Mouse (Mus musculus) liver (tissue): ENCODE measurements around the gene Snap47.
"Not testable (repeated sequence)": the region's sequence is repeated elsewhere in the genome, so short reads cannot be mapped to it uniquely, and the experiment has no call there.

ENCODE experiments used
- DNase-seq: peaks from one replicate; pipeline ENCODE4 v3.0.0-alpha.2; 2020; ENCODE audit warnings: mixed read lengths

Gene Snap47

DNA sequence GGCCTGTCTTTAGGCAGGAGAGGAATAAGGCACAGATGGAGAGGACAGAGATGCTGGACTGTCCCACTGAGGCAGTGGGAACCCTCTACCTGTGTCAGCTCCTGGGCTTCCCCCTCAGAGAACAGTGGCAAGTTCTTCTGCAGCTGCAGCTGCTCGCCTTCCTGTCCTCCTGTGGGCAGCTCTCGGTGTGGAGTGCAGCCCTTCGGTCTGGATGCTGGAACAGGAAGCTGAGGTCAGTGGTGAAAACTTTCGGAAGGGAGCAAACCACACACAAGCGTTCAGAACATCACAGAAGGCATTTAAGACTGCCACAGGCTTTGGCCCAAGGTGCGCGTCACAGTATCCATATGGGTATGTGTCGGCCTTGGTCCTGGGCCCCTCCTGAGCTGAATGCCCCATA is 29.6 kb downstream of the Snap47 start:
- peak; percentile 26 for DNase-seq

DNA sequence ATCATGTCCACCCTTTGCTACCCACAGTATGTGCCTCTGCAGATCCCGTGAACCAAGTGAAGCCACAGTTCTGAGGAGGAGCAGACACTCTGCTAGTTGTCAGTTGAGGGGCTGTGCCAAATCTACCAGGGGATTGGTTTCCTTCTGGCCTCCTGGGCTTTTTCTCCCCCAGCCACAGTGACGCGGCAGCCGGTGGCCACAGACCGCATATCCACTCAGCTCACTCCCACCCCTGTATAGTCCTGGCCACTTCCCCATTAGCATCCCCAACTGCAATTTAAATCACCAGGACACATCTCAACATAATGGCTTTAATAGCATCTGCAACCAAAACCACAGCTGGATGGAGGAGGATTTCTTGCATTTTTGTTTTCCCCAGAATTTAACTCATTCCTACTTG is 32.3 kb downstream of the Snap47 start:
- DNase-seq: peak; percentile 30

DNA sequence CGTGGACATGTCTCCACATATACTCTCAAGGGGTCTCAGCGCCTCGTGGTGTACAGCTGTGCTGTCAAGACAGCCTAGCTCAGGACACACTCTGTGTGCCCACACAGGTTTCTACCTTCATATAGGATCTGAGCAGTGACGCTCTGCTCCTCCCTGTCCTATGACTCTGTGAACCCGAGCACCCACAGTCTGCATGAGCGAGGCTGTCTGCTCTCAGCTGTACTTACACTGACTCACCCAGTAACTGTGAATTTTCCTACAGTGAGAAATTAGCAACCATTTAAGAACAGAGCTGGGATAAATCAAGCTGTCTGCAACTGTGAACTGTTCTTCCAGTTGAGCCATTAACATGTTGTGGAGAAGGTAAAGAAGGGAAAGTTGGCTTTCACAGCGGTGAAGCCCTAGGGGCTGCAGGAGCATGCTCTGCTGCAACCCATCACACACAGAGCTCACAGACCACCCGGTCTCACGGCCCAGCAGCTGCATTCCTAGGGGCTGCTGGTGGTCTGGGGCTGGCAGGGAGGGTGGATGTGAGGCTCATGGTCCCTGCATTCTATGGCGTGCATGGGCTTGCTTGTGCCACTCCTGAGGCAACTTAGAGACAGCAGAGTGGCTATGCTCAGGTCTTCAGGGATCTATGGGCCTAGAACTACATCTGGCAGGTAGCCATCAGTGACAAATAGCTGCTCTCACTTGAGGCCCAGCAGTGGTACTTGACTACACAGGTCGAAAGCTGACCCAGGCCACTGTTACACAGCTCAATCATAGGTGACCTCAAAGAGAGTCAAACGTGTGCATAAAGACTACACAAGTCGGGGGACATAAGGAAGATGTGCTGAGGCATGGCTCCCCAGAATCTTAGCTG is 37.8 kb downstream of the Snap47 start:
- no peak for DNase-seq

DNA sequence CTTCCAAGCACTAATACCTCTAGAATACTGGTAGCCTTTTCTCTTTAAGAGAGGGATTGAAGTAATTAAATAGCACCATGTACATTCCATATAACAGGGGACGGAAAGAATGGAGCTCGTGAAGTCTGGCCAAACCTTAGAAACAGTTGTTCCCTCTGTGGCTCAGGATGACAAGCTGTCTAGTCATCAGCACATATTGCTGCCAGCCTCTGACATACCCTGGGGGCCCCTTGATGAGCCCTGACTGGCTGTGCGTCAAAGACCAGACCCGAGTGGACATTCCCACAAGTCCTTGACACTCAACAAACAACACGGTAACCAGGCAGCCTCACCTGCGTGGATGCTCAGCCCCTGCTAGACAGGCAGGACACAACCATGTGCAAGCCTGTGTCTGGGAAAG is 38.9 kb downstream of the Snap47 start:
- DNase-seq: no peak

DNA sequence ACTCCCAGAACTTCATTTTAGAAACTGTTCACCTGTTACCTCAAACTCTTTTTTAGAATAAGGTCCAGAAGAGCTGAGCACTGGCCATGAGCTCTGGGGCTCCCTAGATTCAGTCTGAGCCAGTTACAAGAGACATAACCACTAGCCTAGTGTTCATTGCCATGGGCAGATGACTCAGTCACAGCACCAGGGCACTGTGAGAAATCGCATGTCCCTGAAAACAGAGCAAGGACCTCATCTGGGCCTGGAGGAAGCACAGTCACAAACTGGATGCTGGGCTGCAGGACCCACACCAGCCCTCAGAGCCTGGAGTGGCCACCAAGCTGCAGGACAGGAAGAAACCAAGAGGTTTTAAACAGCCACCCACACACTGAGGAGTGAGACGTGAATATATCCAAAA is 40.1 kb downstream of the Snap47 start:
- DNase-seq: no peak

DNA sequence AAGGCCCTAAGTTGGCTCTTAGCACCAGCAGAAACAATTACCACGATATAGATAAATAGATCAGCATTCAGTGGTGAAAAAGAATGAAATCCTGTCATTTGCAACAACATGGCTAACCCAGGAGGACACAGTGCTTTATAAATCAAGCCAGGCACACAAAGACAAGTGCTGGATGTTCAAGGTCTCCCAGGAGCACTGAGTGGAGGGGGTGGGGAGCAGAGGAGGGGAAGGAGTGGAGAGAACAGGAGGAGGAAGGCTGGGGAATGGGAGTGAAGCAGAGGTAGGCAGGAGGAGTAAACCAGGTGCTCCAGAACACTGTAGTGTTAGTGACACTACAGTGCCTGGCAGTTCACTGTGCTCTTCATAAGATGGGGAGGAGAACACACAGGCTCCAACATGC is 45.2 kb downstream of the Snap47 start:
- no peak for DNase-seq

DNA sequence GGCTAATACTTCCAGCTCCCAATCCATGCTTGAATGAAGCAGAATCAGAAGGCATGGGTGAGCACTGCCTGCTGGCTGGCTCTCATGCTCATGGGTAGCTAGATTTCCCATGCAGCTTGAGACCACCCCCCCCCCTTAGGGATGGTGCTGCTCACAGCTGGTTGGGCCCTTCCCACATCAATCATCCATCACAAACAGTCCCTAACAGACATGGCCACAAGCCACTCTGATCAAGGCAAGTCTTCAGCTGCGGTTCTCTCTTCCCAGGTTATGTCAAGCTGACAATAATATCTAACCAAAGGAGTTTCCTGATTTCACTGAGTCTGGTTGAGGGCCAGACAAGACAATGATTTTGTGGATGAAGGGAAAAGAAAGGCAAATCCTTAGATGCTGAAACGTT is 50.1 kb downstream of the Snap47 start:
- DNase-seq: no peak

DNA sequence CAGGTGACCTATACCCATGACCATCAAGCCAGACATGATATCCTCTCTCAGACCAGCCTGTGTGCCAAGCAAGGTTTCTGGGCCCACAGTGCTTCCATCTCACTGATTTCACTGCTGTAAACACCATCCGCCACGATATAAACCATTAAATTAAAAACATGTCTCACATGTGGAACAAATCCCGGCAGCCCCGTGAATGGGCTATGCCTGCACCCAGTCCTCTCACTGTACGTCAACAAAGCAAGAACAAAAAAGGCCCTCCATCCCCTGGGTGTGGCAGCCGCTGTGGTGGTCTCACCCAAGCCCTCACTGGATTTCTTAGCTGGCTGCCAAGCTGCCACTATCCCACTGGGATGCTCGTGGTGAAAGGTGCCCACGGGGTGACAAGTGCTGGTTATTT is 51.2 kb downstream of the Snap47 start:
- no peak for DNase-seq

DNA sequence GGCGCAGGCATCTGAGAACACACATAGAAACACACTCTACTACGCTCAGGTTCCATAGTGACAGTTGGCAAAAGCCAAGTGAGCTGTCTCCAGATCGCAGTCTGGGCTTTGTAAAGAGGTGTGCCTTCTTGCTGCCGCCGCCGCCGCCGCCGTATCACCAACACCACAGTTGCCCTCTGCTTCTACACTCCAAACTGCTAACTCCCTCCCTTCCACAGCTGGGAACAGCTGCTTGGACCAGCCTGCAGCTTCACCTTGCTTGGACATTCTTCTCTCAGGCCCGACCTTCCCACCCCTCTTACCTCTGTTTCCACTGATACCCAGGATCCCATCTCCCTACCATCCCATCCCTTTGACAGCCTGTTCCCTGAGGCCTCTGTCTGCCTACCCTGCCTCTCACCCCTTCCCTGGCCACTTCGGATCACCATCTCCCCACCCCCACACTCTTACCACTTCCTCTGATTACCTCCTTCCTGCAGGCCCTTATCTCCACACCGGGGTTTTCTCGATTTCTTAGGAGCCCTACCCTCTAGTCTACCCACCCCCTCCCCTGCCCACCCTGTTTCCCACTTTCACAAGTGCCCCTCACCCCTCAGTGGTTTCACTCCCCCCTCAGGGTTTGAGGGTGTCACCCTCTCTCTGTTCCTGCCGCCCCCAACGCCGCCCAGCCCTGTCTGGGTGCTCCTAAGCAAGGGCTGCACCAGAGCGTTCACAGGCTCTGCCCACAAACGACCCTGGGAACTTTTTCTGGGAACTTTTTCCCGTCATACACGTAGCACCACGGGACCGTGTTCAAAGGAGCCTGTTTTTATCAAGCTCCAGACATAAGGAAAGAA is 53.2 kb downstream of the Snap47 start:
- DNase-seq: peak; percentile 37

DNA sequence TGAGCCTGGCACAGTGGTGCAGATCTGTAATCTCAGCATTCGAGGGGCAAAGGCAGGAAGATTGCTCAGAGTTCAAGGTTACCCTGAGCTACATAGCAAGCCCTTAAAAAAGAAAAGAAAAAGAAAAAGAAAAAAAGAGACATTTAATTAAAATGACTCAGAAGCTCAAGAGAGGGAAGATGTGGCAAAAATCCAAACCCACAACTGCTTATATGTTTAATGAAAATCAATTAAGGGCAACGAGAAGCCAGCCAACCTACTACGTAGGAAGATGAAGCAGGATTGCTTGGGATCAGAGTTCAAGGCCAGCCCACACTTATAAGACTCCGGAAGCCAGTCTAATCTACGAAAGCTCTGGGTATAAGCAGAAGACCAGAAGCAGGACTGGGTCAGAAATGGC is 56.5 kb downstream of the Snap47 start:
- no peak for DNase-seq

DNA sequence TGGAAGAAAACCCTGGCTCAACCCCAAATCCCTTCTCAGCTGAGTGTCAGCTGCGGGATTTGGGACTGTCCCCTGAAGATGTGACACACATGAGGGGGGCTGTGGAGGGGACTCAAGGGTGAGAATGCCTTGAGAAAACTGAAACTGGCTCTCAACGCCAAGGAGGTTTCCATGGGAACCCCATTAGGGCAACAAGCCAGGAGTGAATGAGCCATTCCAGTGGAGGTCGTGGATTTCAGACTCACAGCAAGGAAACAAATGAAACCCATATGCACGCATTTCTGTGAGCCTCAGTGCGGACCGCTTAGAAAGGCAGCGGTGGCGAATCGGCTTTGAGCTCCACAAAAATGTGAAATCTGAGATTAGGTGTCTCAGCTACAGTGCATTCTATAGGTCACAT is 57.4 kb downstream of the Snap47 start:
- DNase-seq: peak; percentile 21

DNA sequence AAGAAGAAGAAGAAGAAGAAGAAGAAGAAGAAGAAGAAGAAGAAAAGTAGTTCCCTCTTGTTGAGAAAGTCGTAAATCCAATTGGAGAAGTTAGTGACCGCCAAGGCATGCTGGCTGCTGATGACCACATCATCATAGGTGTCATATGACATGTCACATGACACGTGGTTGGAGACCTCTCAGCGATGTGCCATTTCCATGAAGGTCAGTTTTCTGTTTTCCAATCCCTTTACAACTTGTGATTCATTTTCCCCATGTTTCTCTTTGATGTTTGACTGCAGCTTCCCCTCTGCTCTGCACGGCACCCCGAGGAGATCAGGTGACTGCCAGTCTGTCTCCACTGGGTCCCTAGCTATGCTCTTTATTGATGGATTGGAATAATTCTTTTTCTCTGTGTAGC is 58.7 kb downstream of the Snap47 start:
- DNase-seq: no peak

DNA sequence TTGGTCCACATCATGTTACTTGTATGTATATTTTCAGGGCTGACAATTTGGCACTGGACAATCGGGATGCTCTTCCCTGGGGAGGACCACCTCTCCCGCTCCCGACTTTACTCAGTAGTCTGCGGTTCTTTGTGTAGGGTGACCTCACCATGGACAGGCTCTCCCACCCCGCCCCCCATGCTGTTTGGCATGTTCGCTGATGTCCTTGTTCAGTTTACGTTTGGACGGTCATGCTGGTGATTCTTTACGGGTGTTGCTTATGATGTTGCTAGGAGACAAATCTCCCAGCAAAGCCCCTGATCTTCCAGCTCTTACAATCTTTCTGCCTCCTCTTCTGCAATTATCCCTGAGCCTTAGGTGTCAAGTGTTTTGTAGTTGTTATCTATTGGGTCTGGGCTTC is 60.5 kb downstream of the Snap47 start:
- no peak for DNase-seq

DNA sequence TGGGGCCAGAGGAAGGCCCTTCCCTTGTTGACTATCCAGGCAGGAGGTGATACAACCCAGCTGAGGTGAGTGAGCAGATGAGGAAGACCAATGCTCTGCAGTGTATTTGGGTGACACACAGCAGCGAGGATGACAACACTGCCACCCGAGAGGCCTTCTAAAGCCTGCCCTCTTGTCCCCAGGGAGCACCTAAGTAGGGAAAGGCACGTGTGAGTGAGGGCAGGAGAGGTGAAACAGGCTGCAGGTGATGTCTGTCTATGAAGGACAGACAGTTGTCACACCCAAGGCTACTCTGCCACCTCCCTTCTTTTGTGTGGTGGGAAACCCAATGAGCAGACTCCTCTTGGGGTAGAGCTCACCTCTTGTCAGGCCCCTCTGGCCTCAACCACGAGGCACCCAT is 61.4 kb downstream of the Snap47 start:
- DNase-seq: no peak

DNA sequence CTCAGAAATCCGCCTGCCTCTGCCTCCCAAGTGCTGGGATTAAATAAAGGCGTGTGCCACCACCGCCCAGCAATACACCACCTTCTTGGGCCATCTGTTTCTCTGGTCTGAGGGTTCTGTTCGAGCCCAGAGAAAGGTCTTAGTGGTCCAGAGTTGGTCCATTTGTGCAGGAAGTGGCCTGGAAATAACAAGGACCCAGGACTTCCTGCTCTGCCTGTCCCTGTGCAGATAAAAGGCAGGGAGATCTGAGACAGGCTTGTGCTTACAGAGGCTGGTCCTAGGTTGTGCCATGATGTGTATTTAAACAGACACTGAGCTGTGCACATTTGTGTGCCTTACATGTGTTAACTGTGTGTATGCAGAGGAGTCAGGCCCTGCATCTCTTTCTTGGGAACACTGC is 62.2 kb downstream of the Snap47 start:
- no peak for DNase-seq

DNA sequence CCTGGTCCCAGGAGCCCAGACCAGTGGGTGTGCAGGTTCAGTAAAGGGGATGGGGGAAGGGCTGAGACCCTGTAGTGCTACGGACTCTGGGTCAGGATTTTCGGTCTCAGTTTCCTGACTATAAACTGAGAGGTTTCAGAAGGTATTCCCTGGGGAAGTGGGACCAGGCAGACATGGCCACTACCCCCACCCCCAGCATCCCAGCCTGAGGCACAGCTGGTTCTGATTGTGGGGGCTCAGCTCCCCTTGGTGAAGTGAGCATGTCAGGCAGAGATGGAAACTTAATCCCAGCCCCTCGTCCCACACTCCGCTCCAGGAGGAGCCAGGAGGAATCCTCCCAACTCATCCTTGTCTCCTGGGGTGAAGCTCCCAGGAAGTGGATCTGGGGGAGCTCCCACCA is 63.5 kb downstream of the Snap47 start:
- DNase-seq: no peak

DNA sequence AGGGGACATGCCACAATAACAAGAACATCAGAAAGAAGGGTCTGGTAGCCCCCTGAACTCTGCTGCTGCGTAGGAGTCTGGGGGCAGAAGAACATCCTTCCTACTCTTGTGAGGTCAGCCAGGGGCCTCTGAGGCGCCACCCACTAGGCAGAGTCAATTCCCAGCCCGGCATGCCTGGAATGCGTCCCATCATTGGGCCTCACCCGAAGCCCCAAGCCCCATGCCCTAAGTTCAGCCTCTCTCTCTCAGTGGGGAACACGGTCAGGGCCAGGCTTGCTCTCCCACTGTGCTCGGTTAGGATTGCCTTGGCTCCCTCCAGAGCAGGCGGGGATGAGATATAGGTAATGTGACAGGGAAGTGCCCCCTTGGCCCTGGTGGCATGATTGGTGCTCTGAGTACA is 65.9 kb downstream of the Snap47 start:
- DNase-seq: peak; percentile 21

DNA sequence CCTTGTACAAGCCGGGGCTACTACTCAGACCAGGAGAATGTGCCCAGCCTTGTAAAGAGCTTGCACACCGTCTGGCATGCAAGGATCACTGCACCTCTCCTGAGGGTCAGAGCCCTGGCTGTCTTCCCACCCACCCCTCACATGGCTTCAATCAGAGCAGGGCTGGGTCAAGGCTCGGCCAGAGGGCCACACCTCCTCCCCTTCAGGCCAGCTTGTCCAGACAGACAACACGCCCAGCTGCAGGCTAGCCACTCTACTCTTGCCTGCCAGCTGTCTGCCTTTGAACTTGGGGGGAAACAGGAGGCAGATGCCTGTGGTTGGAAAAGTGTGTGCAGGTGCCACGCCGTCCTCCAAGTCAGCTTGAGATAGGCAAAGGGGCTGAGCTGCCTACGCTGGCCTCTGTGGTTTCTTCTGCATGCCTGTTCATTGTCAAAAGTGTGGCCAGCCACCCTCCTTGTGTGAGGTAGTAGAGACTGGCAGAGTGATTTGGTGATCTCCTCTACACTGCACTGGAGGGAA is 66.5 kb downstream of the Snap47 start:
- no peak for DNase-seq

DNA sequence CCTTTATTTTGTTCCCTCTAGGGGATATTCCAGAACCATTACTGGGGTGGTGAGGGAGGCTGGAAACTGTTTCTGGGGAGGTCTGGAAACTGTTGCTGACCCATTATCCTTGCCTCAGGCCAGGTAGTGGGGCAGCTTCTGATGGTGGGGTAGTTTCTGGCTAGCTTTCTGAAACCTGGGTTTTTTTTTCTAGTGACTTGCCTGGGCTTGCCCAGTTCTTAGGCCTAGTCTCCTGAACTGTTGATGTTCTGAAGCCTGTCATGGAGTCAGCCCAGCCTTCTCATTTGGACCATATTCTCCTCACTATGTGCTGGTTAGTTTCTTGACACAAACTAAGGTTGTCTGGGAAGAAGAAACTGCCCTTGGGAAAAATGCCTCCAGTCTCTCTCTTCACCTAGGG is 71.4 kb downstream of the Snap47 start:
- DNase-seq: no peak

DNA sequence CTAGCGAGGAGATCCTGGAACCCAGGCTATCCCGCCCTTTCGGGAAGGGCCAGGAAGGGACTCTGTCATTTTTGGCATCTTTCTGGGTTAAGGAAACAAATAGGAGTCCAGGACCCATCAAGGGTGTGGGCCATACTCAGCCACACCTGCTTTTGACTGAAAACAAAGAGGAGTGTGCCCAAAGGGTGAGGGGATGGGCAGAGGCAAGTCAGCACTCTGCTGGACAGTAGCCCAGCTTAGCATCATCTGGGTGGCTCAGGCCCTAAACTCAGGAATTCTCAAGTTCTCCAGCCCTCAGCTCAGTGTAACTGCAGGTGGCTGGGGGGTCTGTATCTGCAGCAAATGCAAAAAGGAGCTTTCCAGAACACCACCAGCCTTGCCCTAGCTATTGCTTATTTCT is 73.0 kb downstream of the Snap47 start:
- no peak for DNase-seq

DNA sequence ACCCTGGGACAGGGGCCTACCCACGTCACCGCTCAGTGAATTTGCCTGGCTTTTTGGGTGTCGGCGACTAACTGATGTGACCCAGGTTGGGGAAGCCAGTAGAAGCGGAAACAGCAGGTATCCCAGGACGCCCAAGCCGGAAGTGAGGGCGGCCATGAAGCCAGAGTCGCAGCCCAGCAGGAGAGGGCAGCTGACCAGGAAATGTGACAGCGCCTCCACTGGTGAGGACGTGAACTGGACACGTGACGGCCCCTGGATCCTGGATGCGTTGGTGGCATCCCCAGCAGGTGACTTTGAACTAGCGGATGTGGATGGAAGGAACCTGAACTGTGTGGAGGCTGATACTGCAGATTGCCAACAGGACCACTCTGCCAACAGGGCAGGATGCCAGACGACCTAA is 75.5 kb downstream of the Snap47 start, which contains the start of gene Prss38:
Gene Prss38, minus strand, starts transcription at position 183 of the 400 bp plus-strand sequence.
- DNase-seq: no peak

DNA sequence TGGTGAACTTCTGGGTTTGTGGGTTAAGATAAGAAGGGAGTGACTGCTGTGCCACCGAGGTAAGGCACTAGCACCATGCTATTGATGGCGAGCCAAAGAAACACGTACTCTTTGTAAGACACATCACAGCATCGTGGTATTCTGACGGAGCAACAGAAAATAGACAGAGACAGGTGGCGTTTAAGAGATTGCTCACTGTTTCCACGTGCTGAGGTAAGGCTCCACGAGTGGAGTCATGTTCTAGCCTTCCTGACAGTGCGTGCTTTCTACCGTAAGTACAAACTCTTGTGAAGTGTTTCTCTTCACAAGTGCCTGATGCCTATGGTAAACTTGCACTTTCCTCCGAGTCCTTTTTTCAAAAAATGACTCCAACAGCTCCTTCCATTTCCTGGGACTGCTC is 81.1 kb downstream of the Snap47 start:
- DNase-seq: no peak

DNA sequence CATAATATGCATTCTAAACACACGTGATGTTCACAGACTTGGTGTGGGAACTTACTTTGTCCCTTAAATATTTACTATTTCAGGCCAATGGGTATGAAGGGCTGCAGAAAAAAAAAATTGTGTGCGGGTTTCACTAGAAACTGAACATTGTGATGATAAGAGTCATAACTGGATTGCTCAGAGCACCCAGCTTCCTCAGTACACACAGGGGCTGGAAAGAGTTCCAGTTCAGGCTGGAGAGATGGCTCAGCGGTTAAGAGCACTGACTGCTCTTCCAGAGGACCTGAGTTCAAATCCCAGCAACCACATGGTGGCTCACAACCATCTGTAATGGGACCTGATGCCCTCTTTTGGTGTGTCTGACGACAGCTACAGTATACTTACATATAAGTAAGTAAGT is 83.0 kb downstream of the Snap47 start:
- DNase-seq: not testable (repeated sequence)

DNA sequence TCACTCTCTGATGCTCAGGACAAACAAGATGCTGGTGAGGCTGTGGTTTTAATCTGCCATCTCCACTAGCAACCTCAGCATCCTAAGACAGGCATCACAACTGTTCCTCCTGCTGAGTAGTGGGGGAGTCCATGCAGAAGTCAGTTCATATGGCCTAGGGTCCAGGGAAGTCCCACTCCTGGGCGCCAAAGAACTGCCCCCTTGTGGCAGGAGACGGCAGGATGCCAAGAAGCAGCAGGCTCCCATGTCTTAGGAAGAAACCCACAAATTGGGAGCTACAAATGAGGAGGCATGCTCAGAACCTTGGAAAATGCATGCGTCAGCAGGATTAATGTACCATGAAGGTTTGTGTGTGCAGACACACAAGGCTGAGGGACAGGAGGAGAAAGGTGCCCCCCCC is 84.4 kb downstream of the Snap47 start:
- no peak for DNase-seq
